Mouse (Mus musculus) bone marrow macrophage, adult 2 months (primary cell): Measurements from ENCODE around the gene Lrp10. TPM values are rescaled to one million over a fixed set of nuclear protein-coding genes. Genes with fewer than 3 reads are reported as not detected.

Source experiments
- H3K27ac ChIP-seq: 2 replicates; pipeline ENCODE4 v1.5.1; 2012; ENCODE audit warnings: low read depth, low read length; ENCODE audit not compliant: insufficient read depth
- H3K4me1 ChIP-seq: 2 replicates; pipeline ENCODE4 v1.6.1; 2012; ENCODE audit warnings: low read length; ENCODE audit not compliant: control insufficient read depth, insufficient read depth
- H3K4me3 ChIP-seq: 2 replicates; pipeline ENCODE4 v1.5.1; 2012; ENCODE audit warnings: mild to moderate bottlenecking, low read length, moderate library complexity; ENCODE audit not compliant: insufficient read depth
- CTCF ChIP-seq: IDR thresholded peaks from 2 replicates; pipeline ENCODE4 v1.5.1; 2012; ENCODE audit warnings: low read depth, mild to moderate bottlenecking, low read length, moderate library complexity
- POLR2A ChIP-seq: IDR thresholded peaks from 2 replicates; pipeline ENCODE4 v1.6.1; 2012; ENCODE audit warnings: mild to moderate bottlenecking, low read depth, low read length, borderline replicate concordance
- polyA plus RNA-seq: library from polyadenylated mRNA; stranded (reverse); fragments of >200 nt; gene quantifications from 2 replicates; pipeline ENCODE4 v1.2.4, GENCODE M21; 2012; ENCODE audit not compliant: missing spikeins, insufficient read depth, insufficient read length

The Lrp10 gene
- polyA plus RNA-seq, 1 experiment, result 81.2 TPM

DNA sequence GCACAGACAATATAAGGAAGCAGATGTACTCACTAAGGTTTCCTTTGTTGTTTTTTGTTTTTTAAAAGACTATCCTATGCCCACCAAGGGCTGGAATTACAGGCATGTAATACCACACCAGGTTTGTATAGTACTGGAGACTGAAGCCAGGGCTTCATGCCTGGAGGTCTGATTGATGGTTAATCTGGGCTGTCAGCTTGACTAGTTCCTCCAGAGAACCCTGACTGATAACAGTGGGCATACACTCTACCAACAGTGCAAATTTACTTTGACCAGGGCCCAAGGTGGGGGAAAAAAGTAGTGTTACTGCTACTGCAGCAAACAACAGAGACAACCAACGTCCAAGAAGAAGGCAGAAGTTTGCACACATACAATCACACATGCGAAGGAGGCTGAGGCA is 7.5 kb downstream of the Lrp10 start:
- Histone ChIP-seq H3K27ac (no peak overlapping the region), H3K4me1 (0 out of 2 replicates have a peak, but pooled peaks cover 3% of the 10 kb centered on the region), H3K4me3 (no peak overlapping the region)
- no peak for TF ChIP-seq POLR2A
- no peak for TF ChIP-seq CTCF

- no peak overlapping the region for H3K4me3 ChIP-seq
- 0 out of 2 replicates have a peak, but pooled peaks cover 6% of the 10 kb centered on the region for H3K4me1 ChIP-seq
- TF ChIP-seq POLR2A (no peak), CTCF (no peak)
- no peak overlapping the region for H3K27ac ChIP-seq
Measured at GRCm38 (mm10) chr14:54472671-54473070, 8.7 kb downstream of the Lrp10 start.

GRCm38 (mm10) chr14:54474744-54475143 is 10.8 kb downstream of the Lrp10 start:
- Histone ChIP-seq H3K4me1 (0 out of 2 replicates have a peak, but pooled peaks cover 6% of the 10 kb centered on the region), H3K27ac (no peak overlapping the region), H3K4me3 (no peak overlapping the region)
- TF ChIP-seq CTCF (no peak), POLR2A (no peak)

- H3K4me3 ChIP-seq, result peak within 1 kb of the TSS; percentile 53
- TF ChIP-seq CTCF, result no peak
- TF ChIP-seq POLR2A, result no peak
- H3K27ac ChIP-seq, result no peak within 1 kb of the TSS
- peaks cover 7% of the 10 kb centered on the region; the same call in 1 of the 2 replicates for H3K4me1 ChIP-seq
Measured at GRCm38 (mm10) chr14:54475941-54476844, 12.3 kb downstream of the Lrp10 start, which contains the start of gene Rem2. Gene Rem2, plus strand, starts transcription at chr14:54476100.

GRCm38 (mm10) chr14:54477172-54477909 is 13.4 kb downstream of the Lrp10 start:
- TF ChIP-seq POLR2A (no peak), CTCF (no peak)
- no peak overlapping the region for H3K4me3 ChIP-seq
- peaks cover 13% of the 10 kb centered on the region; the same call in 1 of the 2 replicates for H3K4me1 ChIP-seq
- no peak overlapping the region for H3K27ac ChIP-seq

GRCm38 (mm10) chr14:54479451-54479920 is 15.5 kb downstream of the Lrp10 start:
- Histone ChIP-seq H3K4me3 (peak overlapping the region; percentile 53), H3K27ac (no peak overlapping the region), H3K4me1 (peaks cover 13% of the 10 kb centered on the region; the same call in 1 of the 2 replicates)
- TF ChIP-seq CTCF (no peak), POLR2A (no peak)

DNA sequence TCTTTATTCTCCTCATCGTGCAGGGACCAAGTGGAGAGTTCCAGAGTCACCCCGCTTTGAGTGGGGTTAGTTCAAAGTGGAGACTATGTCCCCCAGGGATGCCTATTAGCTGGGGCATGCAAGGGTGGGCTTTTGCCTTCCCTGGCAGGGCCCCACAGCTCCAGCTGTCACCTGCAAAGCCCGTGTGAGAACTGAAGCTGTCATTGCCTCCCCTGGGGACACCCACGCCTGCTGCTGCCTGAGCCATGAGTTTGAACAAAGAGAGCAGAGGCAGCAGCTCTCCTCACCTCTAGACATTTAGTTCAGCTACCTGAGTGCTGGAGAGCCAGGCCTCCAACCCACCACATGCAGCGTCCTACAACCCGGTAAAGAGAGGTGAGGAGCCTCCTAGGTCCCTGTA is 16.7 kb downstream of the Lrp10 start:
- no peak for TF ChIP-seq CTCF
- peaks cover 13% of the 10 kb centered on the region; the same call in 1 of the 2 replicates for H3K4me1 ChIP-seq
- no peak overlapping the region for H3K27ac ChIP-seq
- H3K4me3 ChIP-seq, result no peak overlapping the region

DNA sequence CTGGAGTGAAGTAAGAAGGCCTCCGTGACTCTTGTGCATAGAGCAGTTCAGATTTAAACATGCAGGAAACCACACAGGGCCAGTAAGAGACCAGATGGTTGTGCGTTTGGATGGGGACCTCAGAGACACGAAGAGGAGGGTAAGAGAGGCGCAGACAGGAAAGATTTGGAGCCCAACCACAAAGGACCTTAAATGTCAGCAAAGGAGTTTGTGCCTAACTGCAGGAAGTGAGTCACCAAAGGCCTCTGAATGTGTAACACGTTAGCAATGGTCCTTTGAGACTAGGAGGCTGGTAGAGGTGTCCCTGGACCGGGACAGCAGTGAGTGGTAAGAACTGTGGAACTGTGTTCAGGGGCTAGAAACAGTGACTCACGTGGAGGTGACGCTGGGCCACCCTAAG is 17.5 kb downstream of the Lrp10 start:
- Histone ChIP-seq H3K4me1 (peaks cover 11% of the 10 kb centered on the region; the same call in 1 of the 2 replicates), H3K4me3 (no peak overlapping the region), H3K27ac (no peak overlapping the region)
- no peak for TF ChIP-seq POLR2A
- TF ChIP-seq CTCF, result no peak

DNA sequence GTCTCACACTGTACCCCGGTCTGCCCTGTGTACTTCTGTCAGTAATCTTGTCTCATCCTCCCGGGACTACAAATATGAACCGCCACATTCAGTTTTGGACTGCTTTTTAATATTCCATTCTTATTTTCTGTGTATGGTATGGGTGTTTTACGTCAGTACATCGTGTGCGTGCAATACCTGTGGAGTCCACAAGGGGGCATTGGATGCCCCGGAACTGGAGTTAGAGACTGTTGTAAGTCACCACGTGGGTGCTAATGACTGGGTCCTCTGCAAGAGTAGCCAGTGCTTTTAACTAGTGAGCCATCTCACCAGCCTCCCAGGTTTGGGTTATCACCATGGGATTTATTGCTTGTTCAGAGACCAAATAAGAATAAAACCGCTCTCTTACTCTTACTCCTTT is 18.6 kb downstream of the Lrp10 start:
- no peak overlapping the region for H3K4me3 ChIP-seq
- TF ChIP-seq POLR2A (no peak), CTCF (peak; percentile 56; the same call in 1 of the 2 replicates)
- no peak overlapping the region for H3K27ac ChIP-seq
- peaks cover 8% of the 10 kb centered on the region; the same call in 1 of the 2 replicates for H3K4me1 ChIP-seq

DNA sequence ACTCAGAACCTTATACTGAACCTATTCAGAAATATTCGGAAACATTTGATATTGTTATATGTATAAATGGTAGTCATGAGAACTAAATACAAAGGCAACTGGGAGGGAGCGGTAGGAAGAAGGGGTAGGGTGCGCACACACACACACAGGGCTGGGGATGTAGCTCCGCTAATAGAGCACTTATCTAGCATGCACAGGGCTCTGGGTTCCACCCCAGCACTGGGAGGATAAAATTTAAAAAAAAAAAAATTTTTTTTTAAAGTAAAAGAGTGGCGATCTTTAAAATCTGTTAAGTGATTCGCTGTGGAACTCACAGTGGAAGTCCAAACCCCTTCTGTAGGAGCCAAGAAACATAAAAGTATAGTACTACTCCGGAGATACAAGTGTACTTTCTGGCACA is 22.0 kb downstream of the Lrp10 start:
- no peak overlapping the region for H3K4me3 ChIP-seq
- H3K27ac ChIP-seq, result no peak overlapping the region
- TF ChIP-seq POLR2A, result no peak
- TF ChIP-seq CTCF, result no peak
- peaks cover 8% of the 10 kb centered on the region; the same call in 1 of the 2 replicates for H3K4me1 ChIP-seq
